Mouse (Mus musculus) ES-E14 (cell line): Measurements from ENCODE around the gene Pcolce. TPM values are rescaled to one million over a fixed set of nuclear protein-coding genes. Genes with fewer than 3 reads are reported as not detected.

Experiments used
- DNase-seq: peaks from one replicate; pipeline ENCODE4 v3.0.0-alpha.2; 2013; ENCODE audit warnings: low read depth, low spot score
- H3K27ac ChIP-seq: 2 replicates; pipeline ENCODE4 v1.5.1; 2012; ENCODE audit warnings: low read depth, mild to moderate bottlenecking, low read length, moderate library complexity, mixed read lengths; ENCODE audit not compliant: poor library complexity, insufficient read depth, severe bottlenecking
- H3K36me3 ChIP-seq: 2 replicates; pipeline ENCODE4 v1.6.1; 2012; ENCODE audit warnings: mild to moderate bottlenecking, low read length, moderate library complexity, mixed read lengths; ENCODE audit not compliant: control insufficient read depth, poor library complexity, insufficient read depth, severe bottlenecking
- H3K4me1 ChIP-seq, 2 experiments: fragments of 150-350 bp in 1 of 2; sonication (generic) in 1 of 2; 2 replicates each; pipeline ENCODE4 v1.6.1; 2012; ENCODE audit warnings: low read length in 2 of 2, mild to moderate bottlenecking in 1 of 2, mixed read lengths in 1 of 2; ENCODE audit not compliant: control insufficient read depth in 2 of 2, insufficient read depth in 2 of 2, poor library complexity in 1 of 2
- H3K4me3 ChIP-seq, 2 experiments: fragments of 150-350 bp in 1 of 2; sonication (generic) in 1 of 2; 2 replicates each; pipeline ENCODE4 v1.5.1; 2012; ENCODE audit warnings: low read length in 2 of 2, low read depth in 1 of 2, mild to moderate bottlenecking in 1 of 2, mixed read lengths in 1 of 2; ENCODE audit not compliant: insufficient read depth in 1 of 2, poor library complexity in 1 of 2, severe bottlenecking in 1 of 2
- H3K9ac ChIP-seq: 2 replicates; pipeline ENCODE4 v1.6.1; 2012; ENCODE audit warnings: low read depth, mild to moderate bottlenecking, low read length, mixed read lengths; ENCODE audit not compliant: poor library complexity, insufficient read depth, severe bottlenecking
- H3K9me3 ChIP-seq: fragments of 150-350 bp; sonication (generic); 2 replicates; pipeline ENCODE4 v1.6.1; 2012; ENCODE audit warnings: low read depth, mild to moderate bottlenecking, low read length; ENCODE audit not compliant: control insufficient read depth, insufficient read depth
- CHD2 ChIP-seq: IDR thresholded peaks from 2 replicates; pipeline ENCODE4 v1.6.1; 2014; ENCODE audit warnings: mild to moderate bottlenecking, low read depth, low read length, inconsistent platforms
- HCFC1 ChIP-seq: IDR thresholded peaks from 2 replicates; pipeline ENCODE4 v1.6.1; 2012; ENCODE audit warnings: low read length, inconsistent platforms, borderline replicate concordance; ENCODE audit not compliant: insufficient read depth
- MAFK ChIP-seq: IDR thresholded peaks from 2 replicates; pipeline ENCODE4 v1.6.1; 2014; ENCODE audit warnings: mild to moderate bottlenecking, low read depth, low read length, inconsistent platforms; ENCODE audit not compliant: insufficient read depth
- ZC3H11A ChIP-seq: IDR thresholded peaks from 2 replicates; pipeline ENCODE4 v1.6.1; 2012; ENCODE audit warnings: low read depth, mild to moderate bottlenecking, inconsistent platforms, low read length, borderline replicate concordance
- ZNF384 ChIP-seq: IDR thresholded peaks from 2 replicates; pipeline ENCODE4 v1.6.1; 2012; ENCODE audit warnings: low read depth, low read length, inconsistent platforms
- in situ Hi-C, 2 experiments: fragments of 600-800 bp; cut with MboI; formaldehyde crosslinking; loops; one replicate each; pipeline ENCODE4 v1.15.1; 2025; ENCODE audit warnings: low sequenced_read_pairs in 2 of 2, inconsistent platforms in 1 of 2; ENCODE audit not compliant: unreplicated experiment in 2 of 2
- total RNA-seq: library from RNA; depleted of rRNA; stranded (reverse); fragments of 300-350 nt; gene quantifications from 2 replicates; pipeline ENCODE4 v1.2.3, GENCODE M21; 2012

Gene Pcolce
- total RNA-seq, 1 experiment, result 134 TPM

- peak overlapping the region; percentile 95; the same call in 1 of the 2 replicates for H3K9ac ChIP-seq
- peak overlapping the region; percentile 91 to 93 for H3K4me3 ChIP-seq
- H3K36me3 ChIP-seq, result peaks cover 5% of the 10 kb centered on the region; the same call in 1 of the 2 replicates
- peak overlapping the region; percentile 13; the same call in 1 of the 2 replicates for H3K27ac ChIP-seq
- in situ Hi-C loops, result no loop called here
- TF ChIP-seq CHD2 (no peak), HCFC1 (no peak), ZNF384 (no peak)
- peaks cover 0 to 16% of the 10 kb centered on the region in 2 experiments; a peak in 2 of 4 replicates for H3K4me1 ChIP-seq
- DNase-seq, result no peak
- no peaks in the 10 kb centered on the region for H3K9me3 ChIP-seq
These were observed 16.0 kb downstream of the Pcolce start for GRCm38 (mm10) chr5:137597625-137598024.

DNA sequence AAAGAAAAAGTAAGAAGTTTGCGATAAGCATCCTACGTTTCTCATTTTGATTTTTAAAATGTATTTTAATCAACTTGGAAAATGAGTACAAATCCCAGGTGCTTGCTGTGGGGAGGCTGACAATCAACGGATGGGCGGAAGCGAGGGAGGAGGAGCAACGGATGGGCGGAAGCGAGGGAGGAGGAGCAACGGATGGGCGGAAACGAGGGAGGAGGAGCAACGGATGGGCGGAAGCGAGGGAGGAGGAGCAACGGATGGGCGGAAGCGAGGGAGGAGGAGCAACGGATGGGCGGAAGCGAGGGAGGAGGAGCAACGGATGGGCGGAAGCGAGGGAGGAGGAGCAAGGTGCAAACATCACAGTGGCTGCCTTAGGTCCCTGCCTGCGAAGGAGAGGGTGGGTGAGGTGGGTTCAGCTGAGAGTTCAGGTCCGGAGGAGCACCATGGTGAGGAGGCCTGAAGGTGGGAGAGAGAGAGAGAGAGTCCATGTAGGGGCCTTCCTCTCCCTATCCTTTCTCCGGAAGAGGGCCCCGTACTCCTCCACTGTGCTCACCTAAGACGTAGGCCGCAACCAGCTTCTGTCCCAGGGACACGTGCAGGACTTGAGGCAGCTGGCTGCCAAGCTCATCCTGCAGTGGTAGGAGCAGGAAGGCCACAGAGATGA lies 16.9 kb downstream of the Pcolce start:
- in situ Hi-C loops, result no loop called here
- no peak for DNase-seq
- Histone ChIP-seq H3K27ac (peak overlapping the region; percentile 83), H3K9ac (peak overlapping the region; percentile 95), H3K4me1 (peaks cover 0 to 15% of the 10 kb centered on the region in 2 experiments; a peak in 2 of 4 replicates), H3K36me3 (peaks cover 5% of the 10 kb centered on the region; the same call in 1 of the 2 replicates), H3K4me3 (peak overlapping the region; percentile 91 to 93), H3K9me3 (no peaks in the 10 kb centered on the region)
- TF ChIP-seq HCFC1 (no peak), ZC3H11A (no peak), ZNF384 (no peak), MAFK (no peak), CHD2 (no peak)

GRCm38 (mm10) chr5:137595921-137596320 lies 17.7 kb downstream of the Pcolce start:
- Histone ChIP-seq H3K4me1 (peaks cover 0 to 15% of the 10 kb centered on the region in 2 experiments; a peak in 2 of 4 replicates), H3K9me3 (no peaks in the 10 kb centered on the region), H3K4me3 (no peak overlapping the region), H3K9ac (no peak overlapping the region), H3K27ac (no peak overlapping the region), H3K36me3 (peaks cover 5% of the 10 kb centered on the region; the same call in 1 of the 2 replicates)
- no peak for TF ChIP-seq HCFC1
- TF ChIP-seq MAFK, result no peak
- TF ChIP-seq CHD2, result no peak
- no peak for TF ChIP-seq ZNF384
- TF ChIP-seq ZC3H11A, result no peak
- no peak for DNase-seq
- in situ Hi-C loops, result no loop called here

DNA sequence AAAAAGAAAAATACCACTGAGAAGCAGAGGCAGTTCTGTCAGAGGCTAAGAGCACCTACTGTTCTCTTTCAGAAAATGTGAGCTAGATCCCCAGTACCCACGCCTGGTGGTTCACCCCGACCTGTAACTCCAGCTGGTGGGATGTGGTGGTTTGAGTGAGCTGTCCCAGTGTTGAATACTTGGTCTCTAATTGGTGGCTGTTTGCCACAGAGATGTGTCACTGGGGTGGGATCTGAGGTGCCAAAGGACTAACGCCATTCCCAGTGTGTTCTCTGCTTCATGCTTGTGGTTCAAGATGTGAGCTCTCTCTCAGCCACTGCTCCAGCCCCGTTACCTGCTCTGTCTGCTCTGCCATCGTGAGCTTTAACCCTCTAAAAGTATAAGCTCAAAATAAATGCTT lies 23.1 kb downstream of the Pcolce start:
- TF ChIP-seq HCFC1 (no peak), ZNF384 (no peak), MAFK (no peak), CHD2 (no peak), ZC3H11A (no peak)
- H3K4me3 ChIP-seq, result no peak overlapping the region
- H3K9me3 ChIP-seq, result no peaks in the 10 kb centered on the region
- H3K27ac ChIP-seq, result no peak overlapping the region
- in situ Hi-C loops, result no loop called here
- H3K36me3 ChIP-seq, result no peaks in the 10 kb centered on the region
- no peak overlapping the region for H3K9ac ChIP-seq
- no peak for DNase-seq
- peaks cover 1 to 7% of the 10 kb centered on the region in 2 experiments; a peak in 3 of 4 replicates for H3K4me1 ChIP-seq
